Mouse (Mus musculus) adrenal gland, postnatal 4 days (tissue): Measurements from ENCODE around the gene Specc1l. TPM values are rescaled to one million over a fixed set of nuclear protein-coding genes. Genes with fewer than 3 reads are reported as not detected.
A peak's percentile ranks its signal among the peaks of the same experiment; 100 is the strongest.
"Not testable (repeated sequence)": the region's sequence is repeated elsewhere in the genome, so short reads cannot be mapped to it uniquely, and the experiment has no call there.

Experiments used
- DNase-seq, 2 experiments: peaks; one replicate each; pipeline ENCODE4 v3.0.0; 2021 to 2022; ENCODE audit warnings: low spot score in 2 of 2, mixed read lengths in 2 of 2
- total RNA-seq, 2 experiments: library from RNA; stranded (reverse); gene quantifications; 2 replicates each; pipeline ENCODE4 v1.2.3; 2021

Specc1l gene
- total RNA-seq, 2 experiments from 2014 or later, result 65.2 to 65.7 TPM

DNA sequence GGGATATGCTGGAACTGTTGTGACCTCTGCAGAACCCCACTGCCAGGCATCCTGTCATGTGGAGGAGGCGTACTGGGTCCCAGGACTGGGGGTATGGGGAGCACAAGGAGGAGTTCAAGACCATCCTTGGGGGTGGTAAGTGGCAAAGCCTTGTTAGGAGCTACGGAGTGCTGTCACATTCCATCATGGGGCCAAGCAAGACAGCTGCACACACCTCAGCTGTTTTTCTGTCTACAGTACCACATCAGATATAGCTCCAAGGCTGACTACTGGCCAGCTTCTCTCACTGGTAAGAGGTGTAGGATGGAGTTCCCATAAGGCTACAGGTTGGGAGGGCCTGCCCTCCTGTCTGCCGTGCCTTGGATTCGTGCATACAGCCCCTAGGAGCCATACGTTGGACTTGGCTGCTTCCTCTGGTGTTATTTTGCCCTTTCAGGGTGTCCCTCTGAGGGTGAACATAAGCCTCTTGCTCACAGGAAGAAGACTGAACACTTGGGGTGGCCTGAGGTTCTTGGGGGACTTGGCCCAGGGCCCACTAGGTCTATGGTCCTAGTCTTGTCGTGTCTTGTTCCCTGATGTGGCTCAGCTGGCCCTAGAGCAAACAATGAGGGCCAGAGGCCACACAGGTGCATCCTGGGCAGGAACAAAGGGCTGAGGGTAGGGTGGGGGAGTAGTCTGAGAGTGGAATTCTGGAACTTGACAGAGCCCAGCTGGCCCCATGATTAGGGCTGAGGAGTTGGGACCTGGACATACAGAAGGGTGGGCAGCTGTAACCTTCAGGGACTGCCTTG lies 102.5 kb downstream of the Specc1l start:
- DNase-seq, result no peak

DNA sequence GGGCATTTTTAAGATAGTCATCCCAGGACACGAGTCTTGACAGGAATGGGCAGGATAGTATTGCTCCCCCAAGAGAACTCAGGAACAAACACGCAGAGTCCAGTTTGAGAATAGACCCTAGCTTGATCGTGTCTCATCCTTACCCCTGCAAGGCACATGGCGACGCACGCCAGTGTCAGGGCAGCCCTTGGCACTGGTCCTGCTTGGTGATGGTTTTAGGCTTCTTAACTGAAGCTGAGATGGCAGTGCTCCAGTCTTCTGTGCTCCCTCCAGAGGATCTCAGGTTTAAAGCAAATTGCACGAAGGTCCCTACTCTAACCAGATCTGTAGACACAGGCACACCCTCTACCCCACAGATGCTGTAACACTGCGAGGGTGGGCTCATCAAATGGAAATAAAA lies 103.9 kb downstream of the Specc1l start:
- no peak for DNase-seq

DNA sequence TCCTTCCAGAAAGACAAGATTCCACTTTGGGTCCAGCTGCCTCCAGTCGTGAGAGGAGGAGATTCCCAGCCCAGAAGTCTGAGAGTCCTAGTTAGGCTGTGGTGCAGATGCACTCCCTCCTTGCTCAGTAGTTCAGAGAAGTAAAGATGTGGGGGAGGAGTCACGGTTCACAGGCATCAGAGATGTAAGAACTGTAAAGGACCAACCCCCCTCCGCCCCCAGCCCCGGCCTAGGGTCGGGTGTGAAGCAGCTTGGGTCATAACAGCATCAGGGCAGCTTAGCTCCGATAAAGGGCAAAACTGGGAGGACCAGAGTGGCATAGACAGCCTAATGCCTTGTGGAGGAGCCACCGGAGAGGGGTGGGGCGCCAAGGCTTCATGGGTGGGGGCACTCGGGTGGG lies 104.6 kb downstream of the Specc1l start:
- DNase-seq, result no peak

DNA sequence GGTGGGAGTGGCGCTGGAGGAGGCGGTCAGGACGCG lies 104.8 kb downstream of the Specc1l start, which contains the start of gene Adora2a:
Gene Adora2a (plus strand): TSS at position 6 of the 36 bp plus-strand sequence.
- no peak for DNase-seq

DNA sequence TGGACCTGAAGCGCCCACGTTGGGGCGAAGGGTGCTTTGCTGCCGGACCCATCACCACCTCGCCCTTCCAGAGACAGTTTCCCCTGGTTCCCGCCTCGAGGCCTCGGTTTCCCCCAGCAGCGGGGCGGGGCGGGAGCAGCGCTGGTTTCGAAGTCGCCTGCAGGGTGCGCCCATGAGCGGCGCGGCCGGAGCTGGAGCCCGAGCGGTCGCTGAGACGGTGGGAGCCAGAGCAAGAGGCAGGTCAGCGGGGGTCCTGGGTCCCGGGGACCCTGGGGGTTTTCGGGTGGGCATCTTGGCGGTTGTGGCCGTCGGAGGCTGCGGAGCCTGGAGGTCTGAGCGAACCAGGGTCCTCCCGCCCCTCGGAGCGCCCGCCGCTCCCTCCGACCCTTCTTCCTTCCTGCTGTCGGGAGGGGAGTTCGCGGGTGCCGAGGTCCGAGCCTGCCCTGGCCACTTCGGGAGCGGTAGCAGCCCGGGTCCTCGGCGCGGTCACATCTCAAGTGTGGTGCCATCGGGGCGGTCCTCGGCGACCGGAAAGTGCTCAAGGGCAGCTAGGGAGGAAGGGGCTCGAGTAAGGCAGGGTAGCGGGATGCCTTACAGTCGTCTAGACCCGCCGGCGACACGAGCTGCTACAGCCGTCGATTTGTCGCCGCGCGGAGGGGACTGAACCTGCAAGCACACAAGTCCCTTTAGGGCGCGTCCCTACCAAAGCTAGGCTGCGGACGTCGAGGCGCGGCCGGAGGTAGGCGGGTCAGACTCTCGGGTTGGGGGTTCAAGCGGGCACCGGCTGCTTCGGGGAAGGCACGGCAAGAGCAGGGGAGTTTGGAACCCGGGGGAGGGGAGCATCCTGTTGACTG lies 105.3 kb downstream of the Specc1l start:
- DNase-seq, result peak; percentile 38 to 40

DNA sequence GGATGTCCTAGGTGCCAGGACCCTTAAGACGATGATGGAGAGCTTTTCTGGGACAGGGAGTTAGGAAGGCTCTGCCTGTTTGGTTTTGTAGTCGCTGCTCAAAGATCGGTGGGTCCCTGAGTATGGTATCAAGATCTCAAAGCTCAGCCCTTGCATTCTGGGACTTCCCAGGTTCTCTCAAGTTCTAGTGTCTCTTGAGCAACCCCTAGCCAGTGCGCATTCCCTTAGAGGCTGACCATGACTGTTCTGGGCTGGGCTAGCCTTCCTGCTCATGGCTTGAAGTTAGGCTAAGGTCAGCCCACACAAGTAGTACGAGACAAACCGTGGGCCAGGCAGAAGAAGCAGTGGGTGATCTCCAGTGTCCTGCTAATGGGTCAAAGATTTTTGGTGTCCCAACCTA lies 106.3 kb downstream of the Specc1l start:
- no peak for DNase-seq

DNA sequence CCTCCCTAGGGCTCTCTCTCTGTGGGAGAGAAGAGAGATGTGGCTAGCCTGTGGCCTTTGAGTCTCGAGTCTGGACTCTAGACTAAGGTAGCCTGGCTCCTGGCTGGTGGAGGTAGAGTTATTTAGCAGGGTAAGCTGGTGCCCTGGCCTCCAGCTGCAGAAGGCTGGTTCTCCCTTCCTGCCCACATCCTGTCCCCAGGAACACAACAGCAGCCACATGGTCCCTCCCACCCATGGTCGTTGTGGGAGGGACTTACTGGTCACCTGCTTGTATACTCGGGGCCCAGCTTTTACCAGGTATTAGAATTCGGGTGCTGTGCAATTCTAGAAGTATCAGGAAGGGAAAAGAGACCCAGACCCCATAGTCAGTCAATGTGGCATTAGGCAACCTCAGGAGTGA lies 108.4 kb downstream of the Specc1l start:
- DNase-seq, result no peak

DNA sequence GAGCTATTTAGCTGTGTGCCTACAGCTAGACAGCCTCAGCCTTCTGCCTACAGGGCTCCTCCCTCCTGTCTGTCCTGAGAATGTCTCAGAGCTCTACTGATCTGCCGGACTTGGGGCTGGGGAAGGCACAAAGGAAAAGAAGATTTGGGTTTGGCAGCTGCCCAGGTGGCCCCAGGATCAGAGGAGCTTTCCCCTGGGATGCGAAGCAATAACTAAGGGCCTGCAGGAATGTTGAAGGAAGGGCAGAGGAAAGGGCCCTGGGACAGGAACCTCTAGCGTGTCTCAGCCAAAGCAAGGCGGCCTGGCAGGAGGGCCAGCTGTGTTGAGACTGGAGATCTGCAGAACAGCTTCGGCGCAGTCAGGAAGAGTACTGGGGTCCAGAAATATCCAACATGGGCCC lies 111.1 kb downstream of the Specc1l start:
- no peak for DNase-seq

DNA sequence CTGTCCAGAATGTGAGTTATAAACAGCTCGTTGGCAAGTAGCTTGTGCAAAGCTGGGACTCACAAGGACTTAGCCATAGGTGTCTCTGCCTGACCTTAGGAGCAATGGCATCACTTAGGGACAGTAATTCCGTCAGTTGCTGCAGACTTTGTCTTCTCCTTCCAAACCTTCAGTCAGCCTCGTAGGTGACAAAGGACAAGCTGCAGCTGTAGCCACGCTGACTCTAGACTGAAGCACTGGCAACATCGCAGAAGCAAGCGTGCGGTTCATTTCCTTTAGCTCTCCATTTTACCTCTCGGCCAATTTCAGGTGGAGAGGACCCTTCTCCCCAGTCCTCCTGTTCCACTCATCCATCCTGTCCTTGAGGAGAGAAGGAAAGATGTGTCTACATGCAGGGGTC lies 112.1 kb downstream of the Specc1l start:
- DNase-seq, result no peak

DNA sequence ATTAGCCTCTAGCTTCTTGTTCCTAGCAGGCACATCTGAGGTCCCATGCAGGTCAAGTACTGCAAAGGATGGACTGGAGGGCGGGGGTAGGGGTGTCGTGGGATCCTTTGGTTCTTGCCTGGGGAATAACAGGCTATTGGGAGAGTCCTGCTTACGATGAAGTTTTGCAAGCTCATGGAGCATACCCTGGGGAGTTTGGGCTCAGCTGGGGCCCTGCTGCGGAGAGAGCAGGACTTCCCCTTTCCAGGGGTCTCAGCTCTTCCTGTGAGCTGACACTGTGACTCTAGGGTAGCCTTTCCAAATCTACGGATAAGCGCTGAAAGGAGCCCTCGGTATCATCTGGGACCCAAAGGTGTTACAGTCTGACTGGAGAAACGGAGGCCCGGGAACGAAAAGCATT lies 112.5 kb downstream of the Specc1l start:
- no peak for DNase-seq

DNA sequence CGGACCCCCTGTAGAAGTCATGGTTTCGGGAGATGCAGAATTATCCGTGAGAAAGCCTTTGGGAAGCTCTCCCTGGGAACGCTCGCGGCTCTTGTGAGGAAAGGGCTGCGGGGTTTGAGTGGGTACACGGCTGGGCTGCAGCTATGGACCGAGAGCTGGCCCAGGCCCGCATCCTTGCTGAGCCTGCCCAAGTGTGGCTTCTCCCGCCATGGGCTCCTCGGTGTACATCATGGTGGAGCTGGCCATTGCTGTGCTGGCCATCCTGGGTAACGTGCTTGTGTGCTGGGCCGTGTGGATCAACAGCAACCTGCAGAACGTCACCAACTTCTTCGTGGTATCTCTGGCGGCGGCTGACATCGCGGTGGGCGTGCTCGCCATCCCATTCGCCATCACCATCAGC lies 113.9 kb downstream of the Specc1l start:
- DNase-seq, result no peak

DNA sequence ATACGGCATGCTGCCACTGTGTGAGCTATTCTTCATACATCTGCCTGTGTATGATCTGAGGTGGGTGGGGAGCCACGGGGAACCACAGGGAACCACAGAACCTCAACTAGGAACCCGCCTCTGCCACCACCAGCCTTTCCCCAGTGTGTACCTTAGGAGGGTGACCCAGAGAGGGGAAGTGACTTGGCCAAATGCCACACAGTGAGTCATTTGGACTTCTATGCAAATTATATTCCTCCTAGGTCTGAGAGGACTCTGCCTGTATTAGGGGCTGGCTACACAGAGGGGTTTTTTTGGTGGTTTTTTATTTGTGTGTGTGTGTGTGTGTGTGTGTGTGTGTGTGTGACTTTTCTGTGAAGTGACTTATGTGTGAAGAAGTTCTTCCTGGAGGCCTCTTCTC lies 114.7 kb downstream of the Specc1l start:
- DNase-seq, result no peak

DNA sequence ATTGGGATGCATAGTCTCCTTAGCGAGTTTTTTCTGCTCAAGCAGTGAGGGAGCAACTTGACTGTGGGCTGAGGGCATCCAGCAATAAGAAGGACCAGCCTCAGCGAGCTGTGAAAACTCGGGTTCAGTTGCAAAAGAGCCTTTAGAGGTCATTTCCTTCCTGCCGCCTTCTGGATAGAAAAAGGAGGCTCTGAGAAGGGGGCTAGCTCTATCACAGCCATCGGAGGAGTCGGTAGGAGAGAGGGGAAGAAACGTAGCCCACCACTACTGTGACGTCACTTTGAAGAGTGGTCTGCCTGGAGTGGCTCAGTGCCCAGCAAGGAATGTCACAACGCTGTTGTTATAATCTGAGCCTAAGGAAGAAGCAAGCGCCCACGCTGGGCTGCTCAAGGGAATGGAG lies 115.2 kb downstream of the Specc1l start:
- DNase-seq, result no peak

DNA sequence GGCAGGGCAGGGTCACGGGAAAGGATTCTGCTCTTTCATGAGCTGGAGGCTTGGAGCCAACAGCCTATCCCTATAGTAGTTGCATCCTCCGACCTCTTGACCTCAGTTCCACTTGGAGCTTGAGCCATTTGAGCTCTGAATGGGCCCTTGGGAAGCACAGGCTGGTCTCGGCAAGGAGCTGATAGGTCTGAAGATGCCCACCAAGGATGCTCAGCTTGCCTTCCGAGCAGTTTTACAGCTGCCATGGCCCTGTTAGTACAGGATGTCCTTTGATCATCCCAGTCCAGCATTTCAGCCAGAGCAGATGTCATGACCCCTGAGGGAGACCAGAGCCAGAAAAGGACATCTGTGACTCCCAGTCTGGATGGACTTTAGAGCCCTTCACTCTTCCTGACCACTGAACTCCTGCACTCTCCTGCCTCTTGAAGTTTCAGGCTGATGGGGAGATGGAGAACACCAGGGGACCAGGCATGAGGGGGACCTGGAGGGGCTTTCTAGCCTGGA lies 116.4 kb downstream of the Specc1l start:
- DNase-seq, result no peak

DNA sequence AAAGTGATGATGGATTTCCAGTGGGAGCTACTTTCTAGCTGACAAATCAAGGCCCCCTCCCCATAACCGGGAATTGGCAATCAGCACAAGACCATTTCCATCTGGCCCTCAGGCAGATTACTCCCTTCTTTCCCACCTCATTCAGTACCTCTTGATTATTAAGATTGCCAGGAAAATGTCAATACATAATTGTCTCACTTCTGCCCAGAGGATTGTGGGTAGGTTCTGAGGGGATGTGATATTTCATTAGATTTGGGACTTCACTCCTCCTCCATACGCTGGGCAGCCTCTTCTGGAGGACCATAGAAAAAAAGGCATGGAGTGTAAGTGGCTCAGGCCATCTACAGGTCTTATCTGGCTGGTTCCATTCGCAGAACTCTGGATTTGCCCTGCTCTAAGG lies 120.4 kb downstream of the Specc1l start:
- DNase-seq, result no peak

DNA sequence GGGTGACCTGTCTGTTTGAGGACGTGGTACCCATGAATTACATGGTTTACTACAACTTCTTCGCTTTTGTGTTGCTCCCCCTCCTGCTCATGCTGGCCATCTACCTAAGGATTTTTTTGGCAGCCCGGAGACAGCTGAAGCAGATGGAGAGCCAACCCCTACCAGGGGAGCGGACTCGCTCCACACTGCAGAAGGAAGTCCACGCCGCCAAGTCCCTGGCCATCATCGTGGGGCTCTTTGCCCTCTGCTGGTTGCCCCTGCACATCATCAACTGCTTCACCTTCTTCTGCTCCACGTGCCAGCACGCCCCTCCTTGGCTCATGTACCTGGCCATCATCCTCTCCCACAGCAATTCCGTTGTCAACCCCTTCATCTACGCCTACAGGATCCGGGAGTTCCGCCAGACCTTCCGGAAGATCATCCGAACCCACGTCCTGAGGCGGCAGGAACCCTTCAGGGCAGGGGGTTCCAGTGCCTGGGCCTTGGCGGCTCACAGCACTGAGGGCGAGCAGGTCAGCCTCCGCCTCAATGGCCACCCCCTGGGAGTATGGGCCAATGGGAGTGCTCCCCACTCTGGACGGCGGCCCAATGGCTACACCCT lies 121.4 kb downstream of the Specc1l start:
- DNase-seq, result no peak

DNA sequence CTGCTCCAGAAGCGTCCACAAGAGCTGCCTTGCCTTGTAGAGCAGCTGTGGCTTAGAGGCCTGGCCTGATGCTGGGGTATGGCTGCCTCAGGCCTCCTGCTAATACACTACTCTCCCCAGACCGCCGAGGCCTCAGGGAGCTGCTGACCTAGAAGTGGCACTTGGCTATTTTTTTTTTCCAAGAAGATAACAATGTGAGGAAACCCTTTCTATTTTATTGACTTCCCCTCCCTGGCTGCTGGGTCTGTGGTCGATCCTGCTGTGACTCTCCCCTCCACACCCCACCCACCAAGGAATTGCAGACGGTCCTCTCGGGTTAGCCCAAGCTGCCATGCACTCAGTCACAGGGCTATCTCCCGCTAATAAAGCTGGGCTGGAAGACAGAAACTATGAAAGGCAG lies 122.3 kb downstream of the Specc1l start:
- no peak for DNase-seq

DNA sequence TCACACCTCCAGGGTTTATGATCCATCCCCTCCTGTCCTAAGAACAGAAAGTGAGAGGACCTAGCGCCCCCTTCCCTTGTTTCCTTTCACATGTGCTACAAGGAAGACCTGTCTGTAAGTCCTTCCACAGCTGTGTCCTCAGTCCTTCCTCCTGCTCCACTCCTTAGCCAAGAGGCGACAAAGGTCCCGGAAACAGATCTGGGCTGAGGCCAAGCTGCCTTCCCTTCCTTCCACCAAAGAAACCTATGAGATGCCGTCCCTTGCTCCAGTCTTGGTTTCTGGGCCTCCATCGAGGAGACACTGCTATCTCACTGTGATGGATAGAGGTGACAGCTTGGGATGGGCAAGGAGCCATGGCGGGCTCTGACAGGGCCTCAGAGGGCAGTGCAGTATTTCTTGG lies 123.2 kb downstream of the Specc1l start:
- DNase-seq, result no peak

DNA sequence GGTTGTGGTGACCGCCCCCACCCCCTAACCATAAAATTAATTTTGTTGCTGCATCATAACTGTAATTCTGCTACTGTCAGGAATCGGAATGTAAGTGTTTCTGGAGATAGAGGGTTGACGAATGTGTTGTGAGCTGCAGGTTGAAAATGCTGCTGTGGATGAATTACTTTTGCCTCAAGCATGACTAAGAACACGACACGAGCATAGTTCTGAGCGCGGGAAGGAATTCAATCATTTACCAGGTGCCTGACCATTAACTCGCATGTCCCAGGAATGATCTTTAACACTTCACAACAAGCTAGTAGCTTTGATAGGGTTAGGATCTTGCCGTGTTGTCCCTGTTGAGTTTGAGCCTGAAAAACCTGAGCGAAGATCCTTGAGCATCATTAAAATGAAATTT lies 125.4 kb downstream of the Specc1l start:
- DNase-seq, result no peak

DNA sequence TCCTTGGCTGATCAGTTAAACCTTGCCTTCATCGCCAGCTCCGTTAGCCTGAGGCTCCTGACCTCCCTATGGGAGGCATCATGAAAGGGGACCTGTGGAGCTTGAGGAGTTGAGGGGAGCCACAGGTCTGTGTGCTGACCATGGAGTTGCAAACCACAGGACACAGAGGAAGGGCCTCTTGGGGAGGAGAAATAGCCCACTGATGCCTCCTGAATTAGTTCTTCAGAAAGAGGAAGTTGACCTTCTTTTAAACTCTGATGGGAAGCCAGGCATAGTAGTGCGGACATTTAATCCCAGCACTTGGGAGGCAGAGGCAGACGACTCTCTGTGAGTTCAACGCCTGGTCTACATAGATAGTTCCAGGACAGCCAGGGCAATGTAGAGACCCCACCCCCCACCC lies 127.0 kb downstream of the Specc1l start:
- no peak for DNase-seq

DNA sequence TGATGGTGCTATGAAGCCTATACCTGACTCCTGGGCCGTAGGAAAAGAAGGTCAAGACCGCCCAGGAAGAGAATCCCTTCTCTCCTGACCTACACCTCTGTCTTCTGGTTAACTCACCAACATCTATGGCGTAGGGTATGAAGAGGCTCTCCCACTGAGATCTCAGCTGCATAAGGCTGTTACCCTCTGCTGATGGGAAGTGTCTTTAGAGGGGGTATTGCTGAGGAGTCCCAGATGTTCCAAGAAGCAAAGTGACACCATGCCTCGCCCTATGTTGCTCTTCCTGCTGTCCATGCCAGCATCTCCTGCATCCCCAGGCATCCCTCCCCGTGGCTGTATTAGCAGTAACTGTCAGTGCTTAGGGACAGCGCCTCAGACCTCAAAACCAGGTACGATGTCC lies 127.5 kb downstream of the Specc1l start:
- no peak for DNase-seq

DNA sequence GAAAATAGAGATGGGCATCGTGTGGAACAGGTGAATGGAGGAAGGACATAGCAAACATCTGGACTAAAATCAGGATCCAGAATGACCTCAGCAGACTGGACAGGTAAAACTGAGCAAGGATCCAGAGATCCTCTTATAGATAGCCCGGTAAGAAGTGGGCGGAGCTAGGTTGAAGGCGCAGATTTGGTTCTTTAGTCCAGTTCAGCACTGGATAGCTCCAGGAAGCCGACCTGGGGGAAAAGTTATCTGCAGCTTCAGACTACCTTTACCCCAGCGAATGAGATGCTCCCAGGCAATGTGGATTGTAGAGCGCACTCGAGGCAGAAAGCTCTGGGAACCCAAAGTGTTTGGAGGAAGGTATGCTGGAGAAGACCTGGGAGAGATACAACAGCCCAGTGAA lies 130.1 kb downstream of the Specc1l start:
- DNase-seq, result no peak

DNA sequence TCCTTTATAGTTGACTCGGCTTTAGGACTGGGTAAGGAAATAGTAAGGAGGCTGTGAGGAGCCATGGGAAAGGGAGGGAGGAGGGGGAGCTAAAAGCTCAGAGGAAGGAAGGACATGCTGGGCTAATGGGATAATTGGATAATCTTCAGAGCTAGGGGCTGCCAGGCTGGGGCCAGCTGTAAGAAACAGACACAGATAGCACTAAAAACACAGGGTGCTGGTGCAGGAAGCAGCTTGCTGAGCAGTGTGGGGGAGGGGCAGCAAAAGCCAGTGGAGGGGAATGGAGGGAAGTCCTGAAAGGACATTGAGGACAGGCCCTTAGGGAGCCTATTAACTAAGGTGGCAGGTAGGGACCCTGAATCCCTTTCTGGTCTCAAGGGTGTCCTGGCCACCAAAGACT lies 132.7 kb downstream of the Specc1l start:
- not testable (repeated sequence) for DNase-seq
